Mouse (Mus musculus) midbrain, embryonic 11.5 days (tissue): ENCODE data around the gene Thpo. TPM values are rescaled to one million over a fixed set of nuclear protein-coding genes. Genes with fewer than 3 reads are reported as not detected.

Experiments used
- ATAC-seq: fragments of 200-750 bp; cut with Nextera tagmentation; 2 replicates; pipeline ENCODE4 v1.8.0; 2017; ENCODE audit warnings: moderate TSS enrichment, moderate library complexity; ENCODE audit not compliant: low FRiP score
- DNase-seq: peaks from one replicate; pipeline ENCODE4 v3.0.0; 2015; ENCODE audit warnings: low spot score; ENCODE audit errors: missing footprints
- H3K27ac ChIP-seq: fragments of 300-500 bp; sonication (generic); 2 replicates; pipeline ENCODE4 v1.5.1; 2014; ENCODE audit warnings: low read depth, low read length
- H3K27me3 ChIP-seq: fragments of 300-500 bp; sonication (generic); 2 replicates; pipeline ENCODE4 v1.6.1; 2014; ENCODE audit warnings: mild to moderate bottlenecking, low read length, moderate library complexity, mixed read lengths; ENCODE audit not compliant: control insufficient read depth, insufficient read depth
- H3K36me3 ChIP-seq: fragments of 300-500 bp; sonication (generic); 2 replicates; pipeline ENCODE4 v1.6.1; 2014; ENCODE audit warnings: mild to moderate bottlenecking, low read length, moderate library complexity, mixed read lengths; ENCODE audit not compliant: control insufficient read depth, insufficient read depth
- H3K4me1 ChIP-seq: fragments of 300-500 bp; sonication (generic); 2 replicates; pipeline ENCODE4 v1.6.1; 2014; ENCODE audit warnings: low read length; ENCODE audit not compliant: control insufficient read depth, insufficient read depth
- H3K4me2 ChIP-seq: fragments of 300-500 bp; sonication (generic); 2 replicates; pipeline ENCODE4 v1.6.1; 2014; ENCODE audit warnings: mild to moderate bottlenecking, moderate library complexity
- H3K4me3 ChIP-seq: fragments of 300-500 bp; sonication (generic); 2 replicates; pipeline ENCODE4 v1.5.1; 2014; ENCODE audit warnings: low read depth, low read length
- H3K9ac ChIP-seq: fragments of 300-500 bp; sonication (generic); 2 replicates; pipeline ENCODE4 v1.6.1; 2014; ENCODE audit warnings: low read length
- H3K9me3 ChIP-seq: fragments of 300-500 bp; sonication (generic); 2 replicates; pipeline ENCODE4 v1.6.1; 2016; ENCODE audit warnings: low read length; ENCODE audit not compliant: control insufficient read depth
- WGBS: fragments of 180-500 bp; shearing (Covaris S2); extraction: QIAGEN DNeasy Blood & Tissue Kit; methylation state at CpG from one replicate; pipeline ENCODE4 v1.1.7; 2014; 5-methylcytosine and 5-hydroxymethylcytosine counted together
- polyA plus RNA-seq: library from polyadenylated mRNA; unstranded; fragments of >200 nt; fragmentation: Nextera tagmentation; extraction: Ambion mirVana; gene quantifications from 2 replicates; pipeline ENCODE4 v1.2.1, GENCODE M21; 2014

Gene Thpo
- polyA plus RNA-seq, 1 experiment from 2014 or later, result 0.71 TPM

DNA sequence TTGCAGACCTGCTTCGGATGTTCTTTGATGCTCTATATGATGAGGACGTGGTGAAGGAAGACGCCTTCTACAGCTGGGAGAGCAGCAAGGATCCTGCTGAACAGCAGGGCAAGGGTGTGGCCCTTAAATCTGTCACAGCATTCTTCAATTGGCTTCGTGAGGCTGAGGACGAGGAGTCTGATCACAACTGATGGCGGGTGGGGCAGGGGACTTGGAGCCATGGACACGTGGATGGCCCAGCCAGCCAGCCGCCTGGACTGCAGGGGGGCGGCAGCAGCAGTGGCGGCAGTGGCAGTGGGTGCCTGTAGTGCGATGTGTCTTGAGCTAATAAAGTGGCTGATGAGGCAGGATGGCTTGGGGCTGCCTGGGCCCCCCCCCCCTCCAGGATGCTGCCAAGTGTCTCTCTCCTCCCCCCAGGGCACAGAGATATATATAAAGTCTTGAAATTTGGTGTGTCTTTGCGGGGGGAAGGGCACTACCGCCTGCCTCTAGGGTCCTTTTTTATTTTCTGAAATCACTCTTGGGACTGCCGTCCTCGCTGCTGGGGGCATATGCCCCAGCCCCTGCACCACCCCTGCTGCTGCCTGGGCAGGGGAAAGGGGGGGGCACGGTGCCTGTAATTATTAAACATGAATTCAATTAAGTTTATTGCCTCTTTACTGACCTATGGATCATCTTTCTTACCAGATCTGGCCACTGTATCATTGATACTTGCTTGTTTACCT lies 41.9 kb downstream of the Thpo start:
- Histone ChIP-seq H3K4me2 (no peak overlapping the region), H3K9me3 (no peaks in the 10 kb centered on the region), H3K4me1 (peaks cover 27% of the 10 kb centered on the region), H3K27me3 (no peaks in the 10 kb centered on the region), H3K4me3 (no peak overlapping the region), H3K27ac (no peak overlapping the region), H3K9ac (no peak overlapping the region), H3K36me3 (peaks cover 21% of the 10 kb centered on the region)
- WGBS, result 51% methylated on average over 16 of the region's 16 CpGs
- no peak for ATAC-seq
- no peak for DNase-seq

DNA sequence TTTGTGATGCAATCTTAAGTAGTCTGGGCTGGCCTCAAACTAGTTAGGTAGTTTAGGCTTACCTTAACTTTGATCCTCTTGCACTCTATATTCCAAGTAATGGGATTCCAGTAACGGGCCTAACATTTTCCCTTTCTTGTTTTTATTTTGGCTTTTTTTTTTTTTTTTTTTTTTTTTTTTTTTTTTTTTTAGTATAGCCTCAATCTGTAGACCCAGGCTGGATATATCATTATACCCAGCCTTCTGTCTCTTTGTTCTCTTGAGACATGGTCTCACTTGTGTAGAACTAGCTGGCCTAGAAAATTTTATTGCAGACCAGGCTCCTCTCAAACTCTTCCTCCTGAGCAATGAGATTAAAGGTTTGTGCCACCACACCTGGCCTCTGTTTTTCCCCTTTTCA lies 42.7 kb downstream of the Thpo start:
- no peak overlapping the region for H3K4me2 ChIP-seq
- H3K36me3 ChIP-seq, result peaks cover 29% of the 10 kb centered on the region
- peaks cover 25% of the 10 kb centered on the region for H3K4me1 ChIP-seq
- no peak overlapping the region for H3K4me3 ChIP-seq
- DNase-seq, result no peak
- H3K9me3 ChIP-seq, result no peaks in the 10 kb centered on the region
- H3K27me3 ChIP-seq, result no peaks in the 10 kb centered on the region
- H3K27ac ChIP-seq, result no peak overlapping the region
- H3K9ac ChIP-seq, result no peak overlapping the region
- no peak for ATAC-seq
- 100% methylated on average over 1 of the region's 1 CpGs for WGBS

DNA sequence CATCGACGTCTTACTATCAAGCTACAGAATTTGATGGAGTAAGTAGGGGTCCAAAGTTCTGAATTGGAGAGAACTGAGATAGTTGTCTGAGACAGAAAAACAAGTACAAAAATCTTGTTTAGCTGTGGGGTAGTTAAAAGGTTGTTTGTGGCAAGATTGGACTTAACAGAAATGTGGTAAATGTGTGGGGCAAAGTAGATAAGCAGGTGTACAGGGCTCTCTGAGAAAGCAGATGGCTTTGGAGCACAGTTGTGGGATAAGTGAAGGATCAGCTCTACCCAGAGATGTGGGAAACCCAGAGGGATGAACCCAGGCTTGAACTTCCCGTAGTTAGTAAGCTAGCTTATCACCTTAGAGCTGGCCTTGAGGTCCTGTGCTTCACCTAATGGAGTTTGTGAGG lies 43.5 kb downstream of the Thpo start:
- Histone ChIP-seq H3K4me2 (no peak overlapping the region), H3K4me1 (peaks cover 18% of the 10 kb centered on the region), H3K36me3 (peaks cover 37% of the 10 kb centered on the region), H3K27me3 (no peaks in the 10 kb centered on the region), H3K9me3 (no peaks in the 10 kb centered on the region), H3K27ac (no peak overlapping the region), H3K4me3 (no peak overlapping the region), H3K9ac (no peak overlapping the region)
- no peak for ATAC-seq
- 95% methylated on average over 3 of the region's 3 CpGs for WGBS
- no peak for DNase-seq

DNA sequence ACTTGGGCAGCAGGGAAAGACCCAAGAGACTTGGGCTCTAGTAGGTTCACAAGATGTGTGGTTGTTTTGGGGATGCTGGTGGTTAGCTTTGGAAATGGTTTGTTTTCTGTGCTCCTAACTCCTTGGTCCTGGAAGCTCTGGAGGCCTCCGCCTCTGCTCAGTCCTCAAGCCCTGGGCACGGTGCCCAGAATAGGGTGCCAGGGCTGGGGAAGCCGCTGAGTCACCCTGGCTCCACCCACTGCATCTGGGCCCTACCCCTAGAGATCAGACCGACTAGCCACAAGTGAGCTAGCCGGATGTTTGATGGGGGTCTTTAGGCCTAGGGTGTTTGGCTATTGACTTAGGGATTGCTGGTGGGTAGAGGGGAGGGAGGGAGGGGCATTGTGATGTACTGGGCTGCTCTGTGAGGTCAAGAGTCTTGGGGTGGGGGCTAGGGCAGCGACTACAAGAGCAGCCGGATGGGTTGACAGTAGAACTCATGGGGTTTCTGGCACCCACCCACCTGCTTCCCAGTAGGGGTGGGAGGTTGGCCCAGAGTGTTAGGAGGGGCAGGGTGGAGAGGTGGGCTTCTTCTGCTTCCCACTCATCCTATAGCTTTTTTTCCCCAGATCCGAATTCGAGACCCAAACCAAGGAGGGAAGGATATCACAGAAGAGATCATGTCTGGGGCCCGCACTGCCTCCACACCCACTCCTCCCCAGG lies 56.2 kb downstream of the Thpo start:
- H3K4me3 ChIP-seq, result no peak overlapping the region
- H3K27me3 ChIP-seq, result no peaks in the 10 kb centered on the region
- no peak overlapping the region for H3K4me2 ChIP-seq
- peak; percentile 47 for DNase-seq
- ATAC-seq, result no peak
- H3K9ac ChIP-seq, result no peak overlapping the region
- no peaks in the 10 kb centered on the region for H3K9me3 ChIP-seq
- no peak overlapping the region for H3K27ac ChIP-seq
- peaks cover 15% of the 10 kb centered on the region for H3K4me1 ChIP-seq
- H3K36me3 ChIP-seq, result peaks cover 65% of the 10 kb centered on the region
- 84% methylated on average over 10 of the region's 10 CpGs for WGBS

DNA sequence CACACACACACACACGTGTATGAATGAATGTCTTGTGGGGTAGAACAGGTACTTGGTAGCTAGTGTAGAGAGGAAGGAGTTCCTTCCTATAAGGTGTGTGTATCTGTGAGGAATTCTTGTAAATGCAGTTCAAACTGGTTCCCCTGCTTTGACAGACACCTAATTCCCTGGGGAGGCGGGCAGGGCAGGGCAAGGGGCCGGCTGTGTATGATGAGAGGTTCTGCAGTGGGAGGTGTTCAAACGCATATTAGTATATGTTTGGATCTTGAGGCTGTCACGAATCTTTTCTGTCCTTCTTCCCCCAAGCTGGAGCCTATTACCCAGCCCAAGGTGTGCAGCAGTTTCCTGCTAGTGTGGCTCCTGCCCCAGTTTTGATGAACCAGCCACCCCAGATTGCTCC lies 56.9 kb downstream of the Thpo start:
- H3K36me3 ChIP-seq, result peaks cover 57% of the 10 kb centered on the region
- peaks cover 15% of the 10 kb centered on the region for H3K4me1 ChIP-seq
- H3K4me2 ChIP-seq, result no peak overlapping the region
- no peak overlapping the region for H3K27ac ChIP-seq
- WGBS, result 92% methylated on average over 5 of the region's 5 CpGs
- H3K4me3 ChIP-seq, result no peak overlapping the region
- no peaks in the 10 kb centered on the region for H3K27me3 ChIP-seq
- DNase-seq (peak; percentile 47), ATAC-seq (no peak)
- no peak overlapping the region for H3K9ac ChIP-seq
- H3K9me3 ChIP-seq, result no peaks in the 10 kb centered on the region

DNA sequence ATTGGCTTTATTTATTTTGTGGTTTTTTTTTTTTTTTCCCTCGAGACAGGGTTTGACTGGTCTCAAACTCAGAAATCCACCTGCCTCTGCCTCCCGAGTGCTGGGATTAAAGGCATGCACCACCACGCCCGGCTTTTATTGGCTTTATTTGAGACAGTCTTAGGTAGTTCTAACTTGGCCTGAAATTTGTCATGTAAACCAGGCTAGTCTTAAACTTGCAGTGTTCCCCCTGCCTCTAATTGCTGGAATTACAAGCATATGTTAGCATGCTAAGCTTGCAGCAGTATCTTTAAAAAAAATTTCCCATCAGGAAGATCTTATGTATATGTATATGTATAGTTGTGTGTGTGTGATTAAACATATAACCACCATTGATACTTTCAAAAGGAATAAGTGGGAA lies 57.6 kb downstream of the Thpo start:
- no peaks in the 10 kb centered on the region for H3K27me3 ChIP-seq
- H3K4me2 ChIP-seq, result no peak overlapping the region
- peaks cover 52% of the 10 kb centered on the region for H3K36me3 ChIP-seq
- ATAC-seq (no peak), DNase-seq (peak; percentile 72)
- no peak overlapping the region for H3K4me3 ChIP-seq
- H3K27ac ChIP-seq, result no peak overlapping the region
- WGBS, result 90% methylated on average over 4 of the region's 4 CpGs
- no peaks in the 10 kb centered on the region for H3K9me3 ChIP-seq
- H3K9ac ChIP-seq, result no peak overlapping the region
- peaks cover 15% of the 10 kb centered on the region for H3K4me1 ChIP-seq

DNA sequence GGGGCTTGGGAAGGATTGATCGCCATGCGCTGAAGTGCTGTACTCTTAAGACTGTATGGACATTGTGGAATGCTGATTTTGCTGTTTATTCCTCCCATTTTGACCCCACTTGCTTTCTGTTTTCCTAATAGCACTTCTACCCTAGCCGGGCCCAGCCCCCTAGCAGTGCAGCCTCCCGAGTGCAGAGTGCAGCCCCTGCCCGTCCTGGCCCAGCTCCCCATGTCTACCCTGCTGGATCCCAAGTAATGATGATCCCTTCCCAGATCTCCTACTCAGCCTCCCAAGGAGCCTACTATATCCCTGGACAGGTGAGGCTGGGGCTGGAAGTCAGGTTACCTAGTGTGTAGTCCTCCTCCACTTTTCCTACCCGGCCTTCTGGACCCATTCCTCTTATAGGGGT lies 59.1 kb downstream of the Thpo start:
- ATAC-seq (no peak), DNase-seq (no peak)
- Histone ChIP-seq H3K27me3 (no peaks in the 10 kb centered on the region), H3K9ac (peak overlapping the region; percentile 16; the same call in 1 of the 2 replicates), H3K4me3 (no peak overlapping the region), H3K4me1 (peaks cover 15% of the 10 kb centered on the region), H3K9me3 (no peaks in the 10 kb centered on the region), H3K36me3 (peaks cover 42% of the 10 kb centered on the region), H3K4me2 (no peak overlapping the region), H3K27ac (no peak overlapping the region)
- 90% methylated on average over 6 of the region's 6 CpGs for WGBS

Other genes with a start within 250 kb of the Thpo start
- gene Eif2b5, start 235.7 kb downstream of the Thpo start, polyA plus RNA-seq, result 141 and 148 TPM in 2 replicates
- gene Dvl3, start 217.5 kb downstream of the Thpo start, polyA plus RNA-seq, result 47.7 and 49.6 TPM in 2 replicates
- gene Ap2m1, start 199.0 kb downstream of the Thpo start, polyA plus RNA-seq, result 867 and 919 TPM in 2 replicates
- gene Abcf3, start 185.9 kb downstream of the Thpo start, polyA plus RNA-seq, result 62.2 and 64.4 TPM in 2 replicates
- 1.6 and 2.5 TPM in 2 replicates for gene Vwa5b2, start 145.0 kb downstream of the Thpo start, polyA plus RNA-seq
- gene Eef1akmt4, start 122.9 kb downstream of the Thpo start, polyA plus RNA-seq, result 25.6 and 26.6 TPM in 2 replicates
- 0.50 TPM in 1 of 2 replicates, not detected in the other for gene Gm49333, start 122.9 kb downstream of the Thpo start, polyA plus RNA-seq
- 54.6 and 55.1 TPM in 2 replicates for gene Alg3, start 122.8 kb downstream of the Thpo start, polyA plus RNA-seq
- 4.9 and 5.2 TPM in 2 replicates for gene Camk2n2, start 113.2 kb downstream of the Thpo start, polyA plus RNA-seq
- 2.5 and 4.0 TPM in 2 replicates for gene Ece2, start 104.7 kb downstream of the Thpo start, polyA plus RNA-seq
- gene Psmd2, start 82.9 kb downstream of the Thpo start, polyA plus RNA-seq, result 474 and 502 TPM in 2 replicates
- 132 and 142 TPM in 2 replicates for gene Eif4g1, start 66.2 kb downstream of the Thpo start, polyA plus RNA-seq
- 8.8 and 12.5 TPM in 2 replicates for gene Fam131a, start 41.3 kb downstream of the Thpo start, polyA plus RNA-seq
- gene Polr2h, start 16.8 kb downstream of the Thpo start, polyA plus RNA-seq, result 104 and 119 TPM in 2 replicates
- 15.1 and 16.0 TPM in 2 replicates for gene Clcn2, start 16.8 kb downstream of the Thpo start, polyA plus RNA-seq
- gene Chrd, start 1.4 kb downstream of the Thpo start, polyA plus RNA-seq, result 2.6 and 2.7 TPM in 2 replicates